Mouse (Mus musculus): ENCODE results near the gene Marcks. TPM values are rescaled to one million over a fixed set of nuclear protein-coding genes. Genes with fewer than 3 reads are reported as not detected.
A peak's percentile ranks its signal among the peaks of the same experiment; 100 is the strongest.

The Marcks gene
- polyA plus RNA-seq (2017; shearing (Covaris generic)): 1 to 10 TPM in 1 of 2 experiments, under 1 TPM in 1; 0.69 to 1.1 TPM

DNA sequence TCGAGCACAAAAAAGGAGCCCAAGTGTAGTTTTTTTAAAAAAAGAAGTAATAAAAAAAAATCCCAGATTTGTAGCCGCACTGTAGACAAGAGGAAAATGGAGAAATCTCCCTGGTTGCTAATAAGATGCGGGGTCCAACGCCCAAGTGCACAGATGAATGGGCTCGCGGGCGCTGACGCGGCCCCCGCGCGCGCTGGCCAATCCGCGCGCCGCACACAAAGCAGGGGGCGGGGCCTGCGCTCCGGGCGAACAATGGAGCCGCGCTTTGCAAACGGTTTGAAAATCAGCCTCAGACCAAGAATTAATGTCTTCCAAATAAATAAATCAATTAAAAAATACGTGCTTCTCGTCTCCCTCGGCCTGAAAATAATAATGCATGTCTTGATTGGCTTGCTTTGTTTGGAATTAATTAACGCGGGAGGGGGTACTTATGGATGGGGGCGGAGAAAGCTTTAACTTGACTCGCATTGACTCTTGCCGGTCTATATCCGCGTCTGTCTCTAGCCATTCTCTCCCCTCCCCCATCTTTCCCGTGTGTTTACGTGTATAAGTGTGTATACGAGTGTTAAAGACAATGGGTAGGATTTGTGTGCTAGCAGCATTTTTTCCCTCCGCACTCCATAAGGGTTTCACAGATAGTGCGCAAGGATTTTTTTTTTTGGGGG lies at the start of gene Marcks:
Gene Marcks (minus strand): TSS at position 143 of the 665 bp plus-strand sequence.
- peak; percentile 58 for ATAC-seq

DNA sequence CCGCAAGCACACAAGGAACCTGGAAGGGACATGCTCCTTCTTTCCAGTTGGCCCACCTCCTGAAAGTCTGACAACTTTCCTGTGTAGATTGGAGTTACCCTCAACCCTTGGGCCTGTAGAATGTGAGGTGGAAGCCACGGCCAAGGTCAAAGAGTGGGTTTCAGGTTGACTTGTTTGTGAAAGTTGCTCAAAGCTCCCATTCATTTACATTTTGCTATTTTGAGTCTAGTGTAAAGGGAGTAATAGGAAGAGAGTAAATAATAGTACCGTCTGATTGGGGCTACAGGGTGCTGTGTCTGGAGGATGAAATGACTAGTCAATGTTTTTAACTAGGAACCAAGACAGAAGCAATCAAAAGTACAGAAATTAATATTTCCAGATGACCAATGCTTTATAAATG lies 38.4 kb upstream of the Marcks start:
- ATAC-seq: no peak

- no peak for ATAC-seq
These were observed 33.8 kb upstream of the Marcks start for GRCm38 (mm10) chr10:37172416-37172950.

DNA sequence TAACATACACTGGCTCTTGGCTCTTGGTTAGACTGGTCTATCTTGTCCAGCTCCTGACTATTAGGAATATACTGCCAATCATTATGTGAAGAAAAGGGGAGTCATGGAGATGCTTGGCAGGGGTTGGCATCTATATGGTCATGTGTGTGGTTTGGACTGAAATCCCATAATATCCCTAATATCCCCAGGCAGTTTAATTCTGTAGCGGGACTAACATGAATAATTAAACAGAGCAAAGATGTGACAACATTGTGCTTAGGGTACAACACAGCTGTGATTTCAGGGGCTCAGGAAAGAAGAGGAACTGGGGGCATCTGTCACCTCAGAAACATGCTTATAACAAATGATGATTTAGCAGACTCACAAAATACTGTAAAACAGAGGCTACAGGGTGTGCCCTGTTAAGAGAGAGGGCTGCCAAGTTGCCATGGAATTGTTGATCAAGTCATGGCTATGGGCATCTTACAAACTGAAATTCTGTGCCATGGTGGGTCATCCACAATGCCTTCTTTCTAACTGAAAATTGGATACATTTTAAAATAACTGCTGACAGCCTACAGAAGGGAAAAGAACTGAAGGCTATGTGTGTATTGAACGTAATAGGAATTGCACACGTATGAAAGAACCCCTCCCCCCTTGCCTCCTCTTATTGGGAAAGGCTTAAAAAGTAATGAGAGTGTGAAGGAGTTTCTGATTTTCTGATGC lies 33.1 kb upstream of the Marcks start:
- no peak for ATAC-seq

- no peak for ATAC-seq
These were observed 32.2 kb upstream of the Marcks start for GRCm38 (mm10) chr10:37170878-37171277.

DNA sequence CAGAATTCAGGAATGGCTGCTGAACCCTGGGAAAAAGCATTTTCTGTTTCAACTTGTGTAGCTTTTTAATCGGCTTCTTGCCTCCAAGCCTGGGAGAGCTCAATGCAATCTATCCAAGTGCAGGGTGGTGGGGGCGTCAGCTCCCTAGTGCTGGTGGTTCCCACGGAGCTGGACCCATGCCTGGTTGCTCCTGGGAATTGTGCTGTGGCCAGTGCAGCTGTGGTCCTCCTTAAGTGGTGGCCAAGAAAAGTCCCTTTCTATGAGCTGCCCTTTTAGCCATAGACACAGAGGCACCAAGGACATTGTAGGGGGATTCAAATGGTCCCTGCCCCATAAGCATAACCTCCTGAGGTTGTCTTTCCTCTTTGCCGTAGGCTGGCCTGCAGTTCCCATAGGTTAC lies 31.7 kb upstream of the Marcks start:
- ATAC-seq: no peak

DNA sequence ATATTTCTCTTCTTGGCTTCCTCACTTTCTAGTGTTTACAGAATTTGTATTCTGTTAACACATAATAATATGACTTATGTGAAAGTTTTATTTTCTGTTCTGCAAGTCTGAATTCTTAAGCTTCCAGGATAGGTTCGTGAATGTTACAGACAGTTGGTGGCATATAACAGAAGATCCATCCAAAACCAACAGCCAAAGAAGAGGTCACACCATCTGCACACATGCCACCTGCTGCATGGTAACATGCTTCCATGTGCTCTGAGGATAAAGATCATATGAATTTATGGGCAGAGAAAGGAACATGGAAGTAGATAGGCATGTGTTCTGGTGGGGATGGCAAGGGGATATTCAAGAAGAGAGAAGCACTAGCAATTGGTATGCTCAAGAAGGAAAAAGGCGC lies 28.8 kb upstream of the Marcks start:
- no peak for ATAC-seq

DNA sequence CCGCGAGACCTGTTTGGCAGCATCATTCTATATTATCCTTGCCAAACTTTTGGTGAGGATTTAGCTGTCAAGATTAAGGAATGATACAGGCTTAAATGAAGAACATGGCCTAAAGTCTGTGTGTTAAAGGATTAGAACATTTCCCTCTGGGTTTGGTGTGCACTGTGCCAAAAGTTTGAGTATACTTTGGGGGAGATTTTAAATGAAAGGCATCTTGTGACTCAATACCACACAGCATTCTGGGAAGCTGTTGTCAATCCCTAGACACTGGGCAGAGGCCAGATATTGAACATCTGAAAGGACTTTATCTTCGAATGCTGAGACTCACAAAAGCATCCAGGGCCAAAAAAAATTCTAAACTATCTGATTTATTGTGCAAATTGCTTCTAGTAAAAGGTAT lies 21.0 kb upstream of the Marcks start:
- ATAC-seq: no peak

GRCm38 (mm10) chr10:37157156-37157555 lies 18.4 kb upstream of the Marcks start:
- ATAC-seq: no peak

DNA sequence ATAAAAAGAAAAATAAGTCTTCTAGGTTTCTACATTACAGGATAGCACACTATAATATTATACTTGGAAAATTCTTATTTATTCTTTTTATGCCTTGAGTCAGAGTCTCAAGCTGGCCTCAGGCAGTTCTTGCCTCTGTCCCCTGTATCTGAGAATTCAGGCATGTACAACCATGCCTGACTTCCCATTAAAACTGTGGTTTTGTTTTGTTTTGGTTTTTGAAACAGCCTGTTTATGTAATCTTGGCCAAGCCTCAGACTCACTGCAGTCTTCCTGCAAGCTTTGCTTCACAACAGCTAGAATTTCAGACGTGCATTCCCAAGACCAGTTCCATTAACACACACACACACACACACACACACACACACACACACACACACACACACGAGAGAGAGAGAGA lies 16.4 kb upstream of the Marcks start:
- no peak for ATAC-seq

DNA sequence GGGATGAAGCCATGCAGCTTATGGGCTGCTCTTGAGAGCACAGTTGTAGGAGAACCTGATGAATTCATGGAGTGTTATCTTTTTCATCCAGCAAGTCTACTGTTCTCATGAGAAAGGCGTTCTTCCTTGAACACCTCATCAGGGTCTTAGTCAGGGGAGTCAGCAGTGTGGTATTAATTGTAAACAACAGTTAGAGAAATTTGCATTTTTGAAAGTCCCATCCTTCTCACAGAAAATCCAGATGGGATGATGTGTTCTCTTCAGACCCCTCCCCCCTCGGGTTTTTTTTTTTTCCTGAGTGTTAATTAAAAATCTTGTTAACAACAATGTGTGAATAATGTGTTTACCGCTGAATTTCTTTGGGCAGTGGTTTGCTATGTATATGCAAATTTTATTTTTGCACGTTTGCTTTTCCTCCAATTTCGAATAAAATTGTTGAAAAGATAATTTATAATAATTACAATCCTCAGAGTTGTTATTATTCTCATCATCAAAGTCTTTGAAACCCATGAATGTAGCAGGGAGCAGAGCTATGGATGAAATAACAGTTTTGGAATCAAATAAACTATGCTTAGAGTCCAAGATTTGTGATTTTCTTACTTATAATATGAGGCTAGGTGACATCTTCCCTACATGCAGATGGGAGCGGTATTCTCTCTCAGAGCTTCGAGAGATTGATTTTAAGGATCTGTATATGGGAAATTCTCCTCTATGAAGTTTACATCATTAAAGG lies 13.0 kb upstream of the Marcks start:
- no peak for ATAC-seq

DNA sequence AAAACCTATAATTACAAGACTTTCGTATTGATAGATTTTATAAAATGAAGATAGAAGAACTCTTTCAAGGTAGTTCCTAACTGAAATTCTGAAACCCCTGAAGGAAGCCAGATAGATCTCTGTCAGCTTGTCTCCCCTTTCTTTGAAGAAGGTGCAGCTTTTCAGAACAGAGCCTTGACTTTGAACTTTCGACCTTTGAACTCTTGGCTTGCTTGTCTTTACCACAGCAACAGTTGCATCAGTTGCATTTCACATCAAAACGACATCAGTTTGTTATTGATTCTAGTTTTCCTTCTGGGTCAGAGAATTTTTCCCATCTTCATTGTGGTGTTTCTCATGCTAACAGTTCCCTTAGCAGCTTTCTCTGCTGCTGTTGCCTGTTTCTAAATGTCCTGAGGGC lies 9.3 kb upstream of the Marcks start:
- no peak for ATAC-seq

DNA sequence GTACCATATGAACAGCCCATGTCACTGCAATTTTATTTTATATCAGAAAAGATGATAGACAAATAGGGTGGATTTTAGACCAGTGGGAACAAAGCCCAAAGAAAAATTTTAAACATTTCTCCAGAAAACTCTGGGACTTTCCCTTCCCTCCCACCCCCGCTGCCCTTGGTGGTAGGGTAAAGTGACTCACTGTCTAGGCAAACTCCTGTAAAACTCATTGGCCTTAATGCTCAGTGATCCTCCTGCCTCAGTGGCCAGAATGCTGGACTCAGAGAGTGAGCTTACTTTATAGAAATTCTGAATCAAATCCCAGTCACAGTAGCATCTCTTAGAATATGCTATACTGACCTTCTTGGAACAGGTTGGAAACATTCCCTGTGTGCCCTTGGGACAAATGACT lies 6.7 kb upstream of the Marcks start:
- ATAC-seq: no peak

- no peak for ATAC-seq
These were observed 2.9 kb upstream of the Marcks start for GRCm38 (mm10) chr10:37141621-37142020.

GRCm38 (mm10) chr10:37140736-37141451 lies 2.2 kb upstream of the Marcks start:
- no peak for ATAC-seq

- ATAC-seq: no peak
These were observed 1.5 kb upstream of the Marcks start for GRCm38 (mm10) chr10:37140166-37140735.

- ATAC-seq: no peak
These were observed 884 bp upstream of the Marcks start for GRCm38 (mm10) chr10:37139443-37140165.

- no peak for ATAC-seq
These were observed 399 bp downstream of the Marcks start for GRCm38 (mm10) chr10:37138311-37138731.

GRCm38 (mm10) chr10:37137531-37138310 lies 999 bp downstream of the Marcks start:
- no peak for ATAC-seq

DNA sequence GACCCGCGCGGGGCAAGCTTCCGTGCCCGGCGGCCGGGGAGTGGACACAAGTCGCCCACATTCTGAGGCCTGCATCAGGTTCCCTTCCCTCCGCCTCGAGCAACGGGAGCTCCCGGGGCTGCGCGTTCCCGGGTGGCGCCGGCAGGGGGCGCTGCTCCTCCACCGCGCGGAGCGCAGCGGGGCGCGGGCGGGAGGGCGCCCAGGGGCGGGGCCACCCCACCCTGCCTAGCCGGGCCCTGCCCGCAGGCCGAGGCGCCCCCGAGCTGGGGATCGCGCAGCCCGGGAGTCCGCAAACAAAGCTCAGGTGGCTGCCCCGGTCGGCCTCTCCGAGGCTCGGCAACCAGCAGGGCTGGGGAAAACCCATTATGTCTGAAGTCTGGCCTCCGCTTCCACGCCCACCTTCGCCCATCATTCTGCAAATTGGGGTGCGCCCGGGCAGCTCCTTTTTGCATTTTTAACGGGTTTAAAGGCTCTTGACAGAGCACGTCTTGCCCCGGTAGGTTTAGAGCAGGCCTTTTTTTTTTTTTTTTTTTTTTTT lies 1.7 kb downstream of the Marcks start:
- ATAC-seq: peak; percentile 55
